In the genomic region with DNA sequence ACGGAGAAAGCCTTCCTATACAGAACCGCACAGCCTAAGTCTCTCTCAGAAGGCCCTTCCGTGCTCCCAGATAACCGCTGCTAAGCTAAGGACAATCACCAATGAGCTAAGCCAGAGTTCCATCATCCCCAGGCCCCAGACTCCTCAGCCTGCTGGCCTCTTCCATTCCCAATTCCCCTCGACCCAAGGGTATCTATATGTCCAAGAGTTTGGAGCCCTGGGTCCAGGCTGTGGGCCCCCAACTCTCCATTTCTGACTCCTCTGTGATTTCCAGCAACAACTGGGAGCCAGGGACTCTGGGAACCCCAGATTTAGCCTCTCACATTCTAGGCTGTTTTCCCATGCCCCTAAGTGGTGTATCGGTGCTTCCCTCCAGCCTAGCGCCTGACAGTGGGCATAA, we compare ENCODE assay signal across 21 mouse cellular contexts.
DNase-seq lines count a peak whose midpoint lies in the region; ATAC-seq and TF ChIP-seq lines count a peak whose summit lies in the region.
"Had no signal": no experiment of that assay in that cellular context is flagged by ENCODE, and none has a peak within 500 bp of the region (broad histone marks: within the 10 kb centered on the region; RNA-seq: fewer than 3 reads in every experiment).

No protein-coding gene starts in this region.

- WGBS in intestine, embryonic 15.5 days: 95% methylated on average over 7 of the region's 7 CpGs
- WGBS in intestine, embryonic 16.5 days: 96% methylated on average over 7 of the region's 7 CpGs
- 96% methylated on average over 7 of the region's 7 CpGs for WGBS in embryonic facial prominence, embryonic 10.5 days
- WGBS in limb, embryonic 10.5 days: 98% methylated on average over 7 of the region's 7 CpGs
- 96% methylated on average over 7 of the region's 7 CpGs for WGBS in hindbrain, embryonic 14.5 days

- no peak overlapping the region for H3K4me2 ChIP-seq in intestine, embryonic 15.5 days (replicated peaks)
- H3K4me2 ChIP-seq in intestine, embryonic 16.5 days (ENCODE audit: low read depth, low read length): no peak overlapping the region
- H3K4me2 ChIP-seq in hindbrain, embryonic 14.5 days (replicated peaks): no peak overlapping the region
- H3K4me2 ChIP-seq: embryonic facial prominence, embryonic 13.5 days; embryonic facial prominence, embryonic 15.5 days had no signal

- no peak overlapping the region for H3K9ac ChIP-seq in intestine, embryonic 15.5 days
- H3K9ac ChIP-seq in intestine, embryonic 16.5 days (ENCODE audit: low read depth, low read length): no peak overlapping the region
- no peak overlapping the region for H3K9ac ChIP-seq in hindbrain, embryonic 14.5 days
- H3K9ac ChIP-seq: embryonic facial prominence, embryonic 13.5 days; embryonic facial prominence, embryonic 15.5 days had no signal

- no peaks in the 10 kb centered on the region for H3K9me3 ChIP-seq in intestine, embryonic 15.5 days
- no peaks in the 10 kb centered on the region for H3K9me3 ChIP-seq in intestine, embryonic 16.5 days (ENCODE audit: control insufficient read depth, low read length)
- no peaks in the 10 kb centered on the region for H3K9me3 ChIP-seq in embryonic facial prominence, embryonic 10.5 days
- H3K9me3 ChIP-seq in limb, embryonic 10.5 days (replicated peaks): no peaks in the 10 kb centered on the region
- H3K9me3 ChIP-seq in hindbrain, embryonic 14.5 days (ENCODE audit: control insufficient read depth, low read length): no peaks in the 10 kb centered on the region
- H3K9me3 ChIP-seq: embryonic facial prominence, embryonic 13.5 days; embryonic facial prominence, embryonic 15.5 days had no signal

- no peaks in the 10 kb centered on the region for H3K27me3 ChIP-seq in intestine, embryonic 15.5 days (replicated peaks)
- no peaks in the 10 kb centered on the region for H3K27me3 ChIP-seq in intestine, embryonic 16.5 days (replicated peaks; ENCODE audit: control insufficient read depth, insufficient read depth, low read length)
- H3K27me3 ChIP-seq in embryonic facial prominence, embryonic 10.5 days (replicated peaks; ENCODE audit: low read depth, poor library complexity, severe bottlenecking): no peaks in the 10 kb centered on the region
- no peaks in the 10 kb centered on the region for H3K27me3 ChIP-seq in limb, embryonic 10.5 days (ENCODE audit: low read depth, poor library complexity, severe bottlenecking)
- no peaks in the 10 kb centered on the region for H3K27me3 ChIP-seq in hindbrain, embryonic 14.5 days (ENCODE audit: control insufficient read depth, insufficient read depth, low read length)
- H3K27me3 ChIP-seq: embryonic facial prominence, embryonic 13.5 days; embryonic facial prominence, embryonic 15.5 days had no signal

- no peak overlapping the region for H3K4me3 ChIP-seq in gastrocnemius, adult 2 months
- no peak overlapping the region for H3K4me3 ChIP-seq in intestine, embryonic 15.5 days (replicated peaks)
- H3K4me3 ChIP-seq in intestine, embryonic 16.5 days (ENCODE audit: low read length): no peak overlapping the region
- no peak overlapping the region for H3K4me3 ChIP-seq in embryonic facial prominence, embryonic 10.5 days
- no peak overlapping the region for H3K4me3 ChIP-seq in limb, embryonic 10.5 days
- H3K4me3 ChIP-seq in hindbrain, embryonic 14.5 days (replicated peaks; ENCODE audit: low read length): no peak overlapping the region
- H3K4me3 ChIP-seq: embryonic facial prominence, embryonic 13.5 days; embryonic facial prominence, embryonic 15.5 days; erythroblast, embryonic 14.5 days had no signal

- DNase-seq in gastrocnemius, adult 2 months: no peak
- DNase-seq in gastrocnemius, adult 8-10 months (ENCODE audit: low spot score in 2 of 2): no peak
- DNase-seq in embryonic facial prominence, embryonic 10.5 days (ENCODE audit: low spot score): no peak
- no peak for DNase-seq in limb, embryonic 10.5 days (ENCODE audit: low spot score)
- DNase-seq in hindbrain, embryonic 14.5 days (ENCODE audit: low spot score): no peak
- DNase-seq in adrenal gland, postnatal 4 days (ENCODE audit: low spot score in 2 of 2): no peak
- DNase-seq: adrenal gland, adult 2 months; adrenal gland, postnatal 10 days; adrenal gland, postnatal 25 days; cerebellum, adult 11-12 months; cerebellum, adult 2 months; cerebellum, adult 9-10 months; cerebellum, postnatal 10 days; cerebellum, postnatal 25 days had no signal

- no peaks in the 10 kb centered on the region for H3K36me3 ChIP-seq in intestine, embryonic 15.5 days
- H3K36me3 ChIP-seq in intestine, embryonic 16.5 days (ENCODE audit: control insufficient read depth, insufficient read depth, low read length): no peaks in the 10 kb centered on the region
- H3K36me3 ChIP-seq in embryonic facial prominence, embryonic 10.5 days (replicated peaks): no peaks in the 10 kb centered on the region
- H3K36me3 ChIP-seq in limb, embryonic 10.5 days: no peaks in the 10 kb centered on the region
- no peaks in the 10 kb centered on the region for H3K36me3 ChIP-seq in hindbrain, embryonic 14.5 days (replicated peaks; ENCODE audit: control insufficient read depth, insufficient read depth)
- H3K36me3 ChIP-seq: embryonic facial prominence, embryonic 13.5 days; embryonic facial prominence, embryonic 15.5 days had no signal

- H3K4me1 ChIP-seq in intestine, embryonic 15.5 days (replicated peaks): no peaks in the 10 kb centered on the region
- H3K4me1 ChIP-seq in intestine, embryonic 16.5 days (ENCODE audit: control insufficient read depth, insufficient read depth, low read length): no peaks in the 10 kb centered on the region
- H3K4me1 ChIP-seq in embryonic facial prominence, embryonic 10.5 days: peaks cover 4% of the 10 kb centered on the region
- peaks cover 13% of the 10 kb centered on the region for H3K4me1 ChIP-seq in limb, embryonic 10.5 days
- H3K4me1 ChIP-seq in hindbrain, embryonic 14.5 days (replicated peaks; ENCODE audit: control insufficient read depth, insufficient read depth, low read length): no peaks in the 10 kb centered on the region

- no peak for TF ChIP-seq CTCF in gastrocnemius, adult 2 months (IDR thresholded peaks at IDR 0.05)

- intact Hi-C loops in gastrocnemius, adult 2 months (cut with DNase I): loop anchor here (5.0 kb wide), 1 partner anchor 91 kb away; no protein-coding TSS in a partner anchor

- peak overlapping the region; percentile 40; the same call in 1 of the 2 replicates for H3K27ac ChIP-seq in gastrocnemius, adult 2 months
- no peak overlapping the region for H3K27ac ChIP-seq in intestine, embryonic 15.5 days
- H3K27ac ChIP-seq in intestine, embryonic 16.5 days (ENCODE audit: low read length): no peak overlapping the region
- peak overlapping the region; percentile 61 for H3K27ac ChIP-seq in embryonic facial prominence, embryonic 10.5 days (replicated peaks)
- H3K27ac ChIP-seq in limb, embryonic 10.5 days: 0 out of 2 replicates have a peak overlapping the region, but pooled peaks have one; percentile 51
- H3K27ac ChIP-seq in hindbrain, embryonic 14.5 days: no peak overlapping the region
- H3K27ac ChIP-seq: embryonic facial prominence, embryonic 13.5 days; embryonic facial prominence, embryonic 15.5 days had no signal

- ATAC-seq in intestine, embryonic 15.5 days: peak; percentile 25; the same call in 1 of the 2 replicates
- no peak for ATAC-seq in intestine, embryonic 16.5 days
- ATAC-seq in hindbrain, embryonic 14.5 days (ENCODE audit: low FRiP score): no peak
- ATAC-seq: forebrain, embryonic 14.5 days; forebrain, embryonic 16.5 days had no signal

Comparison
In these comparisons a context has a peak if more than half of its experiments do, and no peak if none do; other contexts are left out.
1. H3K27ac ChIP-seq: peak in gastrocnemius, adult 2 months (single experiment), embryonic facial prominence, embryonic 10.5 days (single experiment) and limb, embryonic 10.5 days (single experiment); none in intestine, embryonic 15.5 days (single experiment), intestine, embryonic 16.5 days (single experiment) and hindbrain, embryonic 14.5 days (single experiment).